Mouse (Mus musculus) stomach, postnatal 0 days (tissue): ENCODE results near the gene Samhd1.

Experiments used
- CTCF ChIP-seq: IDR thresholded peaks from 2 replicates; pipeline ENCODE4 v1.5.1; 2016; ENCODE audit warnings: antibody characterized with exemption, low read depth, mild to moderate bottlenecking, moderate library complexity
- EP300 ChIP-seq: optimal IDR thresholded peaks from 2 replicates; pipeline ENCODE3; 2016; ENCODE audit warnings: antibody characterized with exemption

GRCm38 (mm10) chr2:157060037-157060436 lies 75.0 kb downstream of the Samhd1 start:
- TF ChIP-seq EP300 (no peak), CTCF (no peak)
